Mouse (Mus musculus) CH12F3 (cell line): ENCODE results near the gene Evpl.

Experiments used
- in situ Hi-C: fragments of 300-500 bp; cut with MboI; formaldehyde crosslinking; loops from 2 replicates; pipeline ENCODE4 v1.14.3; 2020; ENCODE audit warnings: low sequenced_read_pairs

Evpl gene

DNA sequence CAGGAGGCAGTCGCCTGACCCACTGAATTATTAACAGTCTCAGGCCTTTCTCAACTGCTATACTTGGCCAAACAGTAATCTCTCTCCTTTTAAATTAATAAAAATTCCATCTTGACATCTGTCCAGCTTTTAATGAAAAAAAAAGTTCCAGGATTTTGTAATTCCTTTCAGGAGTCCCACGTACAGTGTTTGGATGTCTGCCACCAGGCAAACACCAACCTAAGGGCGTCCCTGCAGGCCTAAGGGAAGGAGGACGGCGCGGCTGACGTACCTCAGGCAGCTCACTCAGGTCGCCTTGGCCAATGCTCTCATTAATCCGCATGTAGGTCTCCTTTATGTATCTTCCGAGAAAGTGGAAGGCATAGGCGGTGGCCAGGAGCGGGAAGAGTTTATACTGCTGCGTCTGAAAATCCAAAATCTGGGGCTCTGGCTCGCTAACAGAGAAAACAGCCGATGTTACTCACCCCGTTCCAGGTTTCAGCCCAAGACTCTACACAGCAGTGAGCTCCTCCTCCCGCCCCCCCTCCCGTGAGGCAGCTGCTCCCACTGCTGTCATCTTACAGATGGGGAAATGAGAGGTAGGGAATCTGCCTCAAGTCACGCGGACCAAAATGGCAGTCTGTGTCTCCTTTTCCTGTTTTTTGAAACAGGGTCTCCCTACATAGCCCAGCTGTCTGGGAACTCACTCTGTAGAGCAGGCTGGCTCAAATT, 59.3 kb downstream of the Evpl start:
- in situ Hi-C loops: no loop called here

DNA sequence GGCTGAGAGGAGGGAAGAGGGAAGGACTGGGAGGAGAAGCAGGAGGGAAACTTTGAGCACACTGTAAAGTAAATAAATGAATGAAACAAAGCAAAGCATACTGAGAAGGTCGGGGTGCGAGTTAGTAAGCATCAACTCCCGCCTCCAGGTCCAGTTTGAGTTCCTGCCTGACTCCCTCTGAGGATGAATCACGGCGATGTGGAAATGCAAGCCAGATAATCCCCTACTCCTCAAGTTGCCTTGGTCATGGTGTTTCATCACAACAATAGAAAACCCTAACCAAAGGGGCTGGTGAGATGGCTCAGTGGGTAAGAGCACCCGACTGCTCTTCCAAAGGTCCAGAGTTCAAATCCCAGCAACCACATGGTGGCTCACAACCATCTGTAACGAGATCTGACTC, 61.9 kb downstream of the Evpl start:
- in situ Hi-C loops: no loop called here

DNA sequence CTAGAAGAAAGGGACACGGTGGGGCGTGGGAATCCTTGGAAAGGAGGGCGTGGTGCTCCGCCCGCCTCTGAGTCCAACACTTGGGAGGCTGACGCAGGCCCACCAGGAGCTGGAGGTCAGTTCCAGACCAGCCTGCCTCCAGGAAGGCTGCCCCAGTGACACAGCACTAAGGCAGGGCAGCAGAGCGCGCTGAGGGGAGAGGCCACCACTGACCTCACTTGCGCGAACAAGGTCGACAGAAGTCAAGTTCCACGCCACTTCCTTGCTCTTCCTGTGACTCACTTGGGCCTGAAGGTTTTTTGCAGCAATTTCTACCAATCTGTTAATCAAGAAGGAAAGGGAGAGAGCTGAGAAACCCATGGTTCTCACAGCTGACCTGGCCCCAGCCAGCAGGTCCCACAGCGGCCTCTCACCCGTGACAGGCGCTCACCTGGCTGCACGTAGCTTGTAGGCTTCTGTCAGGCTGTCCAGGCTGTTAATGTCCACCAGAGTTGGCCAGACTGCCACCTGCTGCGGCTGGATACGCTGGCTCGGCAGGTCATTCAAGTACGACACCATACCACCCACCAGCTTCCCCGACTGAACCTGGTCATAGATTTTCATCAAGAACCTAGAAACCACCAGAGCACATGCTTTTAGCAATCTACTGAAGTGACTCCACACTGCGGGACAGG, 63.0 kb downstream of the Evpl start:
- in situ Hi-C loops: no loop called here

DNA sequence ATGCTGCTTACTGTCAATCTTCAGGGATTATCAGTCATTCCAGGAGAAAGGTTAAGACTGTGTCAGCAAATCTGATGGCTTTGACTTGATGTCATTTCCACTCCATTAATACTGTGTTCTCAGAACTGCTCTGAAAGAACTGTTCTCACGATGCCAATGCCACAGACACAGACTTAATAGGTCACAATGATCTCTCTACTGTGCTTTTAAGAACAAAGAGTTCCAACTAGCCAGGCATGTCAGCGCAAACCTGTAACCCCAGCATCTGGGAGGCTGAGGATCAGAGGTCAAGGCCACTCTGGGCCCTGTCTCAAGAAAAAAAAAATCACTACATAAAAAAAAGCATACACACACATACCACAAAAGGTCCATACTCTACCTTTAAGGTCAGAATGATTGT, 65.9 kb downstream of the Evpl start:
- in situ Hi-C loops: no loop called here
